Mouse (Mus musculus) thymus, adult 2 months (tissue): ENCODE data around the gene Inpp5f.

ENCODE experiments used
- CTCF ChIP-seq: fragments of 200-500 bp; IDR thresholded peaks from 2 replicates; pipeline ENCODE4 v1.5.1; 2012; ENCODE audit warnings: mild to moderate bottlenecking, control low read depth, low read length, moderate library complexity, borderline replicate concordance; ENCODE audit not compliant: control insufficient read depth, poor library complexity, insufficient read depth; ENCODE audit errors: extremely low read depth
- POLR2A ChIP-seq: fragments of 200-500 bp; IDR thresholded peaks from 2 replicates; pipeline ENCODE4 v1.6.1; 2012; ENCODE audit warnings: mild to moderate bottlenecking, low read length, control low read depth, moderate library complexity; ENCODE audit not compliant: control insufficient read depth, poor library complexity, insufficient read depth; ENCODE audit errors: extremely low read depth

- TF ChIP-seq CTCF, result no peak
- no peak for TF ChIP-seq POLR2A
These were observed 53.8 kb downstream of the Inpp5f start for GRCm38 (mm10) chr7:128664861-128665377.
